Mouse (Mus musculus) spleen, adult 10 weeks (tissue): ENCODE data around the gene Gm31571. TPM values are rescaled to one million over a fixed set of nuclear protein-coding genes. Genes with fewer than 3 reads are reported as not detected.

Source experiments
- polyA plus RNA-seq: library from polyadenylated mRNA; stranded (reverse); fragments of 350-450 nt; fragmentation: Illumina TruSeq; extraction: RNeasy Lipid Tissue Mini Kit (QIAGEN cat#74804); gene quantifications from one replicate; pipeline ENCODE4 v1.2.3, GENCODE M21; 2015; ENCODE audit warnings: low replicate concordance; ENCODE audit not compliant: insufficient read depth

The Gm31571 gene
- not detected for polyA plus RNA-seq

DNA sequence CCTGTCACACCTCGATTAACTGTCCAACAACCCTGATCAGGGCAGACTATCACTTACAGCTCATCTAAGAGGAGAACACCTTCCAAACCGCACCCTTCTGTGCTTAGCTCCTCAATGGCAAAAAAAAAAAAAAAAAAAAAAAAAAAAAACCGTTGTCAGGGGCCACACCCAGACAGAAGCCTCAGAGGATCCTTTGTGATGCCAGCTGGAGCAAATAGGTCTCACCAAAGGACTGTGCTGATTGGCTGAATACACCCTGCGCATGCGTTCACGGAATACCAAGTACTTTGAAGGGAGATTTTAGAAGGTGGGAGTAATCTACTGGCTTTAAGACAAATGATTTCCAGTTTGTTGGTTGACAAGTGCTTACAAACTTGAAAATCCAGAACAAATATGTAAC, at the start of gene Gm31571:
Gene Gm31571 (minus strand): TSS at position 101 of the 400 bp plus-strand sequence.

